Mouse (Mus musculus) ES-Bruce4 (cell line): ENCODE results near the gene Lce1b. TPM values are rescaled to one million over a fixed set of nuclear protein-coding genes. Genes with fewer than 3 reads are reported as not detected.

Experiments
- H3K27ac ChIP-seq: 2 replicates; pipeline ENCODE4 v1.5.1; 2012; ENCODE audit warnings: low read length, inconsistent platforms; ENCODE audit not compliant: insufficient read depth
- H3K27me3 ChIP-seq: 2 replicates; pipeline ENCODE4 v1.6.1; 2012; ENCODE audit warnings: mild to moderate bottlenecking, low read length, inconsistent platforms; ENCODE audit not compliant: control insufficient read depth, poor library complexity, insufficient read depth, severe bottlenecking
- H3K36me3 ChIP-seq: 2 replicates; pipeline ENCODE4 v1.6.1; 2012; ENCODE audit warnings: inconsistent platforms, mild to moderate bottlenecking, low read length, moderate library complexity; ENCODE audit not compliant: control insufficient read depth, poor library complexity, insufficient read depth, severe bottlenecking
- H3K4me1 ChIP-seq: one replicate; pipeline ENCODE4 v1.8.1; 2011; ENCODE audit warnings: low read length; ENCODE audit not compliant: control insufficient read depth, insufficient read depth
- H3K4me3 ChIP-seq: 2 replicates; pipeline ENCODE4 v1.5.1; 2011; ENCODE audit warnings: low read depth, mild to moderate bottlenecking, low read length
- H3K9ac ChIP-seq: 2 replicates; pipeline ENCODE4 v1.6.1; 2012; ENCODE audit warnings: low read depth, mild to moderate bottlenecking, inconsistent platforms; ENCODE audit not compliant: poor library complexity, severe bottlenecking
- H3K9me3 ChIP-seq: replicated peaks from 2 replicates; pipeline ENCODE4 v1.6.1; 2012; ENCODE audit warnings: mild to moderate bottlenecking, low read length, inconsistent platforms; ENCODE audit not compliant: control insufficient read depth, poor library complexity, insufficient read depth, severe bottlenecking
- CTCF ChIP-seq: IDR thresholded peaks from one replicate; pipeline ENCODE4 v1.8.1; 2011; ENCODE audit warnings: low read depth, low read length
- EP300 ChIP-seq: IDR thresholded peaks from 2 replicates; pipeline ENCODE4 v1.6.1; 2011; ENCODE audit warnings: low read depth, low read length; ENCODE audit not compliant: insufficient read depth
- POLR2A ChIP-seq: IDR thresholded peaks from one replicate; pipeline ENCODE4 v1.8.1; 2011; ENCODE audit warnings: low read length; ENCODE audit not compliant: insufficient read depth
- polyA plus RNA-seq: library from polyadenylated mRNA; stranded (reverse); fragments of >200 nt; gene quantifications from 2 replicates; pipeline ENCODE4 v1.2.4, GENCODE M21; 2011; ENCODE audit warnings: low read depth; ENCODE audit not compliant: missing spikeins, insufficient read depth, insufficient read length

Gene Lce1b
- polyA plus RNA-seq, 1 experiment = not detected

DNA sequence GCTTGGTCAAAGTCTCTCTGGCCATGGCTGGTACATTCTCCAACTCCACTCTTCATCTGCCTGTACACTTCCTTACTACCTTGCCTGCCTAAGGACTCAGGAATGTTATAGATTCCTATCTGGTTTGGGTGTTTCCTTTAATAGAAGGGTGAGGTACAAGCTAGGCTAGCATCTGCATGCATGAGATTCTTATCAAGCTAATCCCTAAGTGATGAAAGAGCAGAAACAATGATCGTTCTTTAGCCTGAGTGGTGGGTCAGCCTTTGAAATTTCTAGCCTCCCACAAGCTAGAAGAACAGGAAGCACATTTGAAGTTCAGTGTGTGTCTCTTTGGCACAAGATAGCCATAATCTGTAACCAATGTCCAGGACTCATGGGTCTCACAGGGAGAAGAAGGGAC, 46.9 kb downstream of the Lce1b start:
- Histone ChIP-seq H3K27ac (no peak overlapping the region), H3K27me3 (no peaks in the 10 kb centered on the region), H3K36me3 (no peaks in the 10 kb centered on the region), H3K9ac (no peak overlapping the region), H3K4me3 (no peak overlapping the region), H3K9me3 (no peaks in the 10 kb centered on the region), H3K4me1 (no peaks in the 10 kb centered on the region)
- TF ChIP-seq POLR2A (no peak), EP300 (no peak)

GRCm38 (mm10) chr3:92607392-92607791, 49.3 kb downstream of the Lce1b start, which contains the start of gene 2210017I01Rik:
TSS of gene 2210017I01Rik (minus strand) at chr3:92607492.
- no peak for TF ChIP-seq EP300
- no peak for TF ChIP-seq POLR2A
- no peak for TF ChIP-seq CTCF

More at GRCm38 (mm10) chr3:92607392-92607791, 49.3 kb downstream of the Lce1b start, which contains the start of gene 2210017I01Rik:
- Histone ChIP-seq H3K4me1 (no peaks in the 10 kb centered on the region), H3K27ac (no peak within 1 kb of the TSS), H3K9ac (no peak within 1 kb of the TSS), H3K9me3 (no peaks in the 10 kb centered on the region), H3K27me3 (no peaks in the 10 kb centered on the region), H3K36me3 (no peaks in the 10 kb centered on the region), H3K4me3 (no peak within 1 kb of the TSS)

Other genes starting within 250 kb of the Lce1b start
- not detected in 2 replicates for gene Sprr2i, start 248.9 kb downstream of the Lce1b start, polyA plus RNA-seq
- gene Sprr2j-ps, start 238.8 kb downstream of the Lce1b start, polyA plus RNA-seq = not detected in 2 replicates
- gene Gm9774, start 227.5 kb downstream of the Lce1b start, polyA plus RNA-seq = 41.5 and 42.0 TPM in 2 replicates
- not detected in 2 replicates for gene Sprr2k, start 224.3 kb downstream of the Lce1b start, polyA plus RNA-seq
- gene Sprr1b, start 218.1 kb downstream of the Lce1b start, polyA plus RNA-seq = not detected in 2 replicates
- gene Sprr3, start 198.2 kb downstream of the Lce1b start, polyA plus RNA-seq = not detected in 2 replicates
- 1.5 TPM in 1 of 2 replicates, not detected in the other for gene Sprr1a, start 171.0 kb downstream of the Lce1b start, polyA plus RNA-seq
- not detected in 2 replicates for gene Sprr4, start 156.4 kb downstream of the Lce1b start, polyA plus RNA-seq
- not detected in 2 replicates for gene 2310046K23Rik, start 122.4 kb downstream of the Lce1b start, polyA plus RNA-seq
- gene Ivl, start 83.2 kb downstream of the Lce1b start, polyA plus RNA-seq = not detected in 2 replicates
- not detected in 2 replicates for gene Smcp, start 67.9 kb downstream of the Lce1b start, polyA plus RNA-seq
- not detected in 2 replicates for gene 2210017I01Rik, start 49.4 kb downstream of the Lce1b start, polyA plus RNA-seq
- not detected in 2 replicates for gene Lce6a, start 35.3 kb downstream of the Lce1b start, polyA plus RNA-seq
- gene Lce1a1, start 8.6 kb downstream of the Lce1b start, polyA plus RNA-seq = not detected in 2 replicates
- not detected in 2 replicates for gene Lce1a2, start 13.4 kb upstream of the Lce1b start, polyA plus RNA-seq
- gene Lce1c, start 22.3 kb upstream of the Lce1b start, polyA plus RNA-seq = not detected in 2 replicates
- not detected in 2 replicates for gene Lce1d, start 30.3 kb upstream of the Lce1b start, polyA plus RNA-seq
- not detected in 2 replicates for gene Lce1e, start 52.1 kb upstream of the Lce1b start, polyA plus RNA-seq
- gene Lce1f, start 63.4 kb upstream of the Lce1b start, polyA plus RNA-seq = not detected in 2 replicates
- not detected in 2 replicates for gene Gm38119, start 82.2 kb upstream of the Lce1b start, polyA plus RNA-seq
- gene Lce1g, start 95.4 kb upstream of the Lce1b start, polyA plus RNA-seq = not detected in 2 replicates
- gene Lce1h, start 108.1 kb upstream of the Lce1b start, polyA plus RNA-seq = not detected in 2 replicates
- not detected in 2 replicates for gene Lce1i, start 122.0 kb upstream of the Lce1b start, polyA plus RNA-seq
- gene Lce1j, start 133.6 kb upstream of the Lce1b start, polyA plus RNA-seq = not detected in 2 replicates
- gene Lce1k, start 151.0 kb upstream of the Lce1b start, polyA plus RNA-seq = not detected in 2 replicates
- gene Kprp, start 170.3 kb upstream of the Lce1b start, polyA plus RNA-seq = not detected in 2 replicates
- not detected in 2 replicates for gene Lce1l, start 194.4 kb upstream of the Lce1b start, polyA plus RNA-seq
- not detected in 2 replicates for gene 2310050C09Rik, start 213.3 kb upstream of the Lce1b start, polyA plus RNA-seq